Mouse (Mus musculus): ENCODE data around the gene Vcl. TPM values are rescaled to one million over a fixed set of nuclear protein-coding genes. Genes with fewer than 3 reads are reported as not detected.
A peak's percentile ranks its signal among the peaks of the same experiment; 100 is the strongest.

Vcl gene
- 82.2 and 89.1 TPM in 2 replicates for polyA plus RNA-seq (2015; fragmentation: Nextera tagmentation; extraction: Ambion mirVana)

GRCm38 (mm10) chr14:20928848-20929745 lies at the start of gene Vcl:
Gene Vcl, plus strand, starts transcription at chr14:20929398.
- Histone ChIP-seq H3K4me2 (peak within 1 kb of the TSS; percentile 76), H3K27me3 (no peaks in the 10 kb centered on the region), H3K9me3 (replicated peaks) (no peaks in the 10 kb centered on the region), H3K27ac (peak within 1 kb of the TSS; percentile 95), H3K36me3 (no peaks in the 10 kb centered on the region), H3K9ac (peak within 1 kb of the TSS; percentile 90), H3K4me1 (replicated peaks) (peaks cover 34% of the 10 kb centered on the region), H3K4me3 (peak within 1 kb of the TSS; percentile 76)
- ATAC-seq (replicated peaks; ENCODE audit: insufficient number of reproducible peaks, insufficient read depth, low FRiP score, low read depth): peak; percentile 98
- WGBS: under 1% methylated on average over 88 of the region's 89 CpGs

GRCm38 (mm10) chr14:20884691-20885090 lies 44.5 kb upstream of the Vcl start:
- H3K4me2 ChIP-seq: no peak overlapping the region
- no peaks in the 10 kb centered on the region for H3K36me3 ChIP-seq
- H3K27ac ChIP-seq: peak overlapping the region; percentile 68
- no peaks in the 10 kb centered on the region for H3K27me3 ChIP-seq
- no peak for ATAC-seq (replicated peaks; ENCODE audit: insufficient number of reproducible peaks, insufficient read depth, low FRiP score, low read depth)
- 78% methylated on average over 5 of the region's 5 CpGs for WGBS
- no peak overlapping the region for H3K9ac ChIP-seq
- peaks cover 21% of the 10 kb centered on the region for H3K4me1 ChIP-seq (replicated peaks)
- H3K4me3 ChIP-seq: no peak overlapping the region
- no peaks in the 10 kb centered on the region for H3K9me3 ChIP-seq (replicated peaks)

GRCm38 (mm10) chr14:20885091-20885888 lies 43.9 kb upstream of the Vcl start:
- H3K4me3 ChIP-seq: no peak overlapping the region
- H3K36me3 ChIP-seq: no peaks in the 10 kb centered on the region
- H3K27me3 ChIP-seq: no peaks in the 10 kb centered on the region
- peaks cover 21% of the 10 kb centered on the region for H3K4me1 ChIP-seq (replicated peaks)
- no peak overlapping the region for H3K9ac ChIP-seq
- H3K27ac ChIP-seq: peak overlapping the region; percentile 68
- H3K9me3 ChIP-seq (replicated peaks): no peaks in the 10 kb centered on the region
- peak overlapping the region; percentile 40; the same call in 1 of the 2 replicates for H3K4me2 ChIP-seq
- ATAC-seq (replicated peaks; ENCODE audit: insufficient number of reproducible peaks, insufficient read depth, low FRiP score, low read depth): 0 out of 2 replicates have a peak, but pooled peaks have one; percentile 55
- WGBS: 22% methylated on average over 10 of the region's 10 CpGs

GRCm38 (mm10) chr14:20886266-20886665 lies 42.9 kb upstream of the Vcl start:
- ATAC-seq (replicated peaks; ENCODE audit: insufficient number of reproducible peaks, insufficient read depth, low FRiP score, low read depth): no peak
- Histone ChIP-seq H3K9me3 (replicated peaks) (no peaks in the 10 kb centered on the region), H3K4me2 (no peak overlapping the region), H3K4me3 (no peak overlapping the region), H3K36me3 (no peaks in the 10 kb centered on the region), H3K4me1 (replicated peaks) (peaks cover 18% of the 10 kb centered on the region), H3K27me3 (no peaks in the 10 kb centered on the region), H3K27ac (no peak overlapping the region; the same call in 1 of the 2 replicates), H3K9ac (no peak overlapping the region)
- 47% methylated on average over 4 of the region's 4 CpGs for WGBS

- Histone ChIP-seq H3K4me3 (no peak overlapping the region), H3K27ac (no peak overlapping the region), H3K9ac (no peak overlapping the region), H3K4me2 (no peak overlapping the region), H3K4me1 (replicated peaks) (peaks cover 28% of the 10 kb centered on the region), H3K9me3 (replicated peaks) (no peaks in the 10 kb centered on the region), H3K27me3 (no peaks in the 10 kb centered on the region), H3K36me3 (no peaks in the 10 kb centered on the region)
- no peak for ATAC-seq (replicated peaks; ENCODE audit: insufficient number of reproducible peaks, insufficient read depth, low FRiP score, low read depth)
- 85% methylated on average over 7 of the region's 7 CpGs for WGBS
Measured at GRCm38 (mm10) chr14:20887541-20888085, 41.6 kb upstream of the Vcl start.

- Histone ChIP-seq H3K4me1 (replicated peaks) (peaks cover 18% of the 10 kb centered on the region), H3K27ac (peak overlapping the region; percentile 62), H3K27me3 (no peaks in the 10 kb centered on the region), H3K36me3 (no peaks in the 10 kb centered on the region), H3K9ac (no peak overlapping the region), H3K4me2 (peak overlapping the region; percentile 17), H3K9me3 (replicated peaks) (no peaks in the 10 kb centered on the region), H3K4me3 (no peak overlapping the region)
- peak; percentile 80 for ATAC-seq (replicated peaks; ENCODE audit: insufficient number of reproducible peaks, insufficient read depth, low FRiP score, low read depth)
- WGBS: 37% methylated on average over 9 of the region's 9 CpGs
Measured at GRCm38 (mm10) chr14:20891941-20892402, 37.2 kb upstream of the Vcl start.

- H3K4me3 ChIP-seq: no peak overlapping the region
- H3K27ac ChIP-seq: peak overlapping the region; percentile 39; the same call in 1 of the 2 replicates
- no peak for ATAC-seq (replicated peaks; ENCODE audit: insufficient number of reproducible peaks, insufficient read depth, low FRiP score, low read depth)
- WGBS: 26% methylated on average over 4 of the region's 4 CpGs
- H3K27me3 ChIP-seq: no peaks in the 10 kb centered on the region
- H3K4me2 ChIP-seq: no peak overlapping the region
- no peaks in the 10 kb centered on the region for H3K9me3 ChIP-seq (replicated peaks)
- H3K36me3 ChIP-seq: no peaks in the 10 kb centered on the region
- no peak overlapping the region for H3K9ac ChIP-seq
- peaks cover 18% of the 10 kb centered on the region for H3K4me1 ChIP-seq (replicated peaks)
Measured at GRCm38 (mm10) chr14:20893815-20894214, 35.4 kb upstream of the Vcl start.

GRCm38 (mm10) chr14:20901267-20901666 lies 27.9 kb upstream of the Vcl start:
- H3K36me3 ChIP-seq: no peaks in the 10 kb centered on the region
- 84% methylated on average over 3 of the region's 3 CpGs for WGBS
- ATAC-seq (replicated peaks; ENCODE audit: insufficient number of reproducible peaks, insufficient read depth, low FRiP score, low read depth): no peak

GRCm38 (mm10) chr14:20903137-20903536 lies 26.1 kb upstream of the Vcl start:
- no peaks in the 10 kb centered on the region for H3K36me3 ChIP-seq
- no peak overlapping the region for H3K27ac ChIP-seq
- 77% methylated on average over 6 of the region's 6 CpGs for WGBS
- ATAC-seq (replicated peaks; ENCODE audit: insufficient number of reproducible peaks, insufficient read depth, low FRiP score, low read depth): no peak
- H3K9ac ChIP-seq: no peak overlapping the region
- no peak overlapping the region for H3K4me2 ChIP-seq
- H3K4me1 ChIP-seq (replicated peaks): no peaks in the 10 kb centered on the region
- no peaks in the 10 kb centered on the region for H3K9me3 ChIP-seq (replicated peaks)
- no peaks in the 10 kb centered on the region for H3K27me3 ChIP-seq
- no peak overlapping the region for H3K4me3 ChIP-seq

More at GRCm38 (mm10) chr14:20901267-20901666, 27.9 kb upstream of the Vcl start:
- no peaks in the 10 kb centered on the region for H3K27me3 ChIP-seq
- no peak overlapping the region for H3K9ac ChIP-seq
- H3K27ac ChIP-seq: no peak overlapping the region
- no peaks in the 10 kb centered on the region for H3K4me1 ChIP-seq (replicated peaks)
- no peak overlapping the region for H3K4me2 ChIP-seq
- no peak overlapping the region for H3K4me3 ChIP-seq
- no peaks in the 10 kb centered on the region for H3K9me3 ChIP-seq (replicated peaks)

GRCm38 (mm10) chr14:20911811-20912210 lies 17.4 kb upstream of the Vcl start:
- no peak overlapping the region for H3K9ac ChIP-seq
- 79% methylated on average over 2 of the region's 2 CpGs for WGBS
- no peaks in the 10 kb centered on the region for H3K27me3 ChIP-seq
- no peak overlapping the region for H3K4me2 ChIP-seq
- H3K9me3 ChIP-seq (replicated peaks): no peaks in the 10 kb centered on the region
- peaks cover 4% of the 10 kb centered on the region; the same call in 1 of the 2 replicates for H3K4me1 ChIP-seq (replicated peaks)
- H3K4me3 ChIP-seq: no peak overlapping the region
- H3K27ac ChIP-seq: no peak overlapping the region
- no peak for ATAC-seq (replicated peaks; ENCODE audit: insufficient number of reproducible peaks, insufficient read depth, low FRiP score, low read depth)
- H3K36me3 ChIP-seq: no peaks in the 10 kb centered on the region

- Histone ChIP-seq H3K4me3 (no peak overlapping the region), H3K27ac (no peak overlapping the region), H3K4me2 (no peak overlapping the region), H3K36me3 (no peaks in the 10 kb centered on the region), H3K9ac (no peak overlapping the region), H3K27me3 (no peaks in the 10 kb centered on the region), H3K4me1 (replicated peaks) (peaks cover 4% of the 10 kb centered on the region; the same call in 1 of the 2 replicates), H3K9me3 (replicated peaks) (no peaks in the 10 kb centered on the region)
- ATAC-seq (replicated peaks; ENCODE audit: insufficient number of reproducible peaks, insufficient read depth, low FRiP score, low read depth): no peak
- WGBS: 34% methylated on average over 2 of the region's 2 CpGs
Measured at GRCm38 (mm10) chr14:20914415-20914814, 14.8 kb upstream of the Vcl start.

All from heart, embryonic 15.5 days (tissue).